Mouse (Mus musculus) ES-E14 (cell line): ENCODE measurements around the gene Olfr66. TPM values are rescaled to one million over a fixed set of nuclear protein-coding genes. Genes with fewer than 3 reads are reported as not detected.

Experiments
- DNase-seq: peaks from one replicate; pipeline ENCODE4 v3.0.0-alpha.2; 2013; ENCODE audit warnings: low read depth, low spot score
- H3K27ac ChIP-seq: 2 replicates; pipeline ENCODE4 v1.5.1; 2012; ENCODE audit warnings: low read depth, mild to moderate bottlenecking, low read length, moderate library complexity, mixed read lengths; ENCODE audit not compliant: poor library complexity, insufficient read depth, severe bottlenecking
- H3K36me3 ChIP-seq: 2 replicates; pipeline ENCODE4 v1.6.1; 2012; ENCODE audit warnings: mild to moderate bottlenecking, low read length, moderate library complexity, mixed read lengths; ENCODE audit not compliant: control insufficient read depth, poor library complexity, insufficient read depth, severe bottlenecking
- H3K4me1 ChIP-seq, 2 experiments: fragments of 150-350 bp in 1 of 2; sonication (generic) in 1 of 2; 2 replicates each; pipeline ENCODE4 v1.6.1; 2012; ENCODE audit warnings: low read length in 2 of 2, mild to moderate bottlenecking in 1 of 2, mixed read lengths in 1 of 2; ENCODE audit not compliant: control insufficient read depth in 2 of 2, insufficient read depth in 2 of 2, poor library complexity in 1 of 2
- H3K4me3 ChIP-seq, 2 experiments: fragments of 150-350 bp in 1 of 2; sonication (generic) in 1 of 2; 2 replicates each; pipeline ENCODE4 v1.5.1; 2012; ENCODE audit warnings: low read length in 2 of 2, low read depth in 1 of 2, mild to moderate bottlenecking in 1 of 2, mixed read lengths in 1 of 2; ENCODE audit not compliant: insufficient read depth in 1 of 2, poor library complexity in 1 of 2, severe bottlenecking in 1 of 2
- H3K9ac ChIP-seq: 2 replicates; pipeline ENCODE4 v1.6.1; 2012; ENCODE audit warnings: low read depth, mild to moderate bottlenecking, low read length, mixed read lengths; ENCODE audit not compliant: poor library complexity, insufficient read depth, severe bottlenecking
- H3K9me3 ChIP-seq: fragments of 150-350 bp; sonication (generic); 2 replicates; pipeline ENCODE4 v1.6.1; 2012; ENCODE audit warnings: low read depth, mild to moderate bottlenecking, low read length; ENCODE audit not compliant: control insufficient read depth, insufficient read depth
- CHD2 ChIP-seq: IDR thresholded peaks from 2 replicates; pipeline ENCODE4 v1.6.1; 2014; ENCODE audit warnings: mild to moderate bottlenecking, low read depth, low read length, inconsistent platforms
- HCFC1 ChIP-seq: IDR thresholded peaks from 2 replicates; pipeline ENCODE4 v1.6.1; 2012; ENCODE audit warnings: low read length, inconsistent platforms, borderline replicate concordance; ENCODE audit not compliant: insufficient read depth
- MAFK ChIP-seq: IDR thresholded peaks from 2 replicates; pipeline ENCODE4 v1.6.1; 2014; ENCODE audit warnings: mild to moderate bottlenecking, low read depth, low read length, inconsistent platforms; ENCODE audit not compliant: insufficient read depth
- ZC3H11A ChIP-seq: IDR thresholded peaks from 2 replicates; pipeline ENCODE4 v1.6.1; 2012; ENCODE audit warnings: low read depth, mild to moderate bottlenecking, inconsistent platforms, low read length, borderline replicate concordance
- ZNF384 ChIP-seq: IDR thresholded peaks from 2 replicates; pipeline ENCODE4 v1.6.1; 2012; ENCODE audit warnings: low read depth, low read length, inconsistent platforms
- in situ Hi-C, 2 experiments: fragments of 600-800 bp; cut with MboI; formaldehyde crosslinking; loops; one replicate each; pipeline ENCODE4 v1.15.1; 2025; ENCODE audit warnings: low sequenced_read_pairs in 2 of 2, inconsistent platforms in 1 of 2; ENCODE audit not compliant: unreplicated experiment in 2 of 2
- total RNA-seq: library from RNA; depleted of rRNA; stranded (reverse); fragments of 300-350 nt; gene quantifications from 2 replicates; pipeline ENCODE4 v1.2.3, GENCODE M21; 2012

Gene Olfr66
- total RNA-seq, 1 experiment: not detected

DNA sequence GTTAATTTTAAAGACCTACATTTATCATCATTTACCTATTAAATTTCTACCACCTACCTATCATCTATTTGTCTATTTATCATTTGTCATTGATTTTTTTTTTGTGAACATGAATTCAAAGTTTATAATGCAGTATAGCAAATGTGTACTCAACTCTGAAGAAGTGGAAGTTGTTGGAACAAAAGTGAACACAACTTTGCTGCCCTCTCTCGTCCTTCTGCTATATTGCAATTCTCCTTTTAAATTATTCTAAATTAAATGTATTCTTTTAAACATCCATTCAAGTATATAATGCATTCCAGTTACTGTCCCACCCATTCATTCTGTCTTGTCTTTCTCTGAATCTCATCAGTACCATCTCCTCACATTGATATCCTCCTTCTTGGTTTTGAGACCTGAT, 13.0 kb downstream of the Olfr66 start:
- no peak for DNase-seq
- Histone ChIP-seq H3K27ac (no peak overlapping the region), H3K9ac (no peak overlapping the region), H3K4me1 (no peaks in the 10 kb centered on the region), H3K36me3 (no peaks in the 10 kb centered on the region), H3K4me3 (no peak overlapping the region), H3K9me3 (no peaks in the 10 kb centered on the region)
- in situ Hi-C loops: no loop called here
- no peak for TF ChIP-seq HCFC1
- TF ChIP-seq ZC3H11A: no peak
- no peak for TF ChIP-seq ZNF384

DNA sequence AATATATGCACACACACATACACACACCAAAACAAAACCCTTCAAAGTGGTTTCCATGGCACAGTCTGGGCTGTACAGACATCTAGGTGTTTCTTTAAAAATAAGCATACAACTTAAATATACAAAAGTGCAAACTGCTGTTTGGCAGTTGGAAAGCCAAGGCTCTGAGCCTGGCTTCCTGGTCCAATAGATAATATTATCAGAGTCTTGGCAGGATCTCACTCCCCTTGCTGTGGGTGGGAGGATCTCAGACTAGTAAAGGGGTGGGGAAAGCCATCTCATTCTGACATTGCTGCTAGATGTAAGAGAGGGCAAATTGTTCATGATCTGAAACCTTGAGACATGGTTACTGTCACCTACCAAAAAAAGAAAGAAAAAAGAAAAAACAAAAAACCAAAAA, 15.4 kb downstream of the Olfr66 start:
- no peak overlapping the region for H3K9ac ChIP-seq
- TF ChIP-seq HCFC1: no peak
- no peak for TF ChIP-seq ZNF384
- no peak for TF ChIP-seq MAFK
- TF ChIP-seq ZC3H11A: no peak
- no peak for TF ChIP-seq CHD2
- H3K27ac ChIP-seq: no peak overlapping the region
- no peaks in the 10 kb centered on the region for H3K4me1 ChIP-seq
- DNase-seq: no peak
- in situ Hi-C loops: no loop called here
- H3K36me3 ChIP-seq: no peaks in the 10 kb centered on the region
- no peak overlapping the region for H3K4me3 ChIP-seq
- H3K9me3 ChIP-seq: no peaks in the 10 kb centered on the region

DNA sequence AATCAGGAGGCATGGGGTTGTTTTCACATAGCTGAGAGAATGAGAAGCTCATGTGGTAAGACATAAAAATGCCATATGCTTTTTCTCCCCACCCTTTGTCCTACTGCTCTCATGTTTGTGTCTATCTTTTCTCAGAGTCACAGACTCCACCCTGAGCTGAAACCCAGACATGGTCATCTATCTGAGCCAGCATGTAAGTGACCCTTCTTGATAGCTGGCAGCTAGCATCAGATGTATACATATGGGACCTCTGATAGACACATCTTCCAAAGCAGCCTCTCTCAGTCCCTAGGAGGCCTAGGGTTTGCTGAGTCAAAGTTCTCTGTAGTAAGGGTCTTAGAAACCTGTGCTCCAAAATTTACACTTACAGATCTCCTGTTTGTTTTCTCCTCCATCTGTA, 20.3 kb downstream of the Olfr66 start:
- in situ Hi-C loops: no loop called here
- no peak overlapping the region for H3K4me3 ChIP-seq
- 0 out of 4 replicates have a peak, but pooled peaks cover 0 to 3% of the 10 kb centered on the region in 2 experiments for H3K4me1 ChIP-seq
- H3K9ac ChIP-seq: no peak overlapping the region
- no peaks in the 10 kb centered on the region for H3K9me3 ChIP-seq
- TF ChIP-seq MAFK: no peak
- TF ChIP-seq HCFC1: no peak
- TF ChIP-seq ZNF384: no peak
- no peak for TF ChIP-seq ZC3H11A
- TF ChIP-seq CHD2: no peak
- DNase-seq: no peak
- H3K27ac ChIP-seq: no peak overlapping the region
- H3K36me3 ChIP-seq: no peaks in the 10 kb centered on the region

DNA sequence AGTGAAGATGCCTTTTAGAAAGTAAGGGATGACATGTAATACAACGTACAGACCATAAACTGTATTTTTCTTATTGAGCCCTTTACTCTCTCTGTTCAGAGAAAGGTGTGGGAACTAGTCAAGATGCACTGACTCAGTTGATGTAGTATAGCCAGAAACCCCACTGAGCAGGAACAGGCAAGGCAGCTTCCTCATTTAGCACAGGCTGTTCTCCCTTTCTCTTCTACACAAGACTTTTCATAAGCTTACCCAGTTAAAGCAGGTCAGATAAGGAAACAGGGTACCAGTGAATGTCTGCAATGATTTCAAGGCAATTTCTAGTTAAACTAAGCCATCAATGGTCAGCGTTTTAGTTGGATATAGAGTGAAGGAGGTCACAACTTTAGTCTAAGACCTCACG, 24.5 kb downstream of the Olfr66 start:
- H3K9ac ChIP-seq: no peak overlapping the region
- no peak overlapping the region for H3K4me3 ChIP-seq
- H3K27ac ChIP-seq: no peak overlapping the region
- H3K36me3 ChIP-seq: no peaks in the 10 kb centered on the region
- TF ChIP-seq MAFK (no peak), CHD2 (no peak), ZNF384 (no peak), HCFC1 (no peak), ZC3H11A (no peak)
- in situ Hi-C loops: no loop called here
- H3K4me1 ChIP-seq: 0 out of 4 replicates have a peak, but pooled peaks cover 0 to 3% of the 10 kb centered on the region in 2 experiments
- H3K9me3 ChIP-seq: no peaks in the 10 kb centered on the region
- DNase-seq: no peak

DNA sequence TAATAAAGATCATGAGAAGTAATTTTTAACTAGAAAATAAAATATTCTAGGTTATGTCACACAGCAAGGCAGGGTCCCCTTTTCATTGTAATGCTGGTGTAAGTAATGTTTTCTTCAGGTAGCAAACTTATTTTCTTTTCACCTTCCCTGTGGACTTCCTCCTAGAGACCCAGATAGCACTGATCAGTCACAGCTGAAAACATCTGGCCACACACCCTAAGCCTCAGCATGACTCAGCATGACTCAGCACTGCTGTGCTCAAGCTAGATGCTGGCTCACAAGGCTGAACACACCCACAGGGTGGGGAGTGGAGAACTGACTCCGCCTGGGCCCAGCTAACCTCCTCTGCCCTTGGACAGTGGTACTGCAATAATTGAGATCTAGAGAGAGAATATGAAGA, 25.2 kb downstream of the Olfr66 start:
- TF ChIP-seq MAFK (peak; percentile 98), HCFC1 (no peak)
- no peak overlapping the region for H3K4me3 ChIP-seq
- DNase-seq: peak; percentile 77
- no peak overlapping the region for H3K9ac ChIP-seq
- in situ Hi-C loops: no loop called here
- H3K9me3 ChIP-seq: no peaks in the 10 kb centered on the region
- no peak overlapping the region for H3K27ac ChIP-seq
- H3K4me1 ChIP-seq: 0 out of 4 replicates have a peak, but pooled peaks cover 0 to 3% of the 10 kb centered on the region in 2 experiments
- H3K36me3 ChIP-seq: no peaks in the 10 kb centered on the region
